ENCODE assay signal across 24 mouse cellular contexts in genomic region chr13:52836231-52836630, GRCm38 (mm10).
DNase-seq lines count a peak whose midpoint lies in the region; ATAC-seq and TF ChIP-seq lines count a peak whose summit lies in the region.
"Had no signal": no experiment of that assay in that cellular context is flagged by ENCODE, and none has a peak within 500 bp of the region (broad histone marks: within the 10 kb centered on the region; RNA-seq: fewer than 3 reads in every experiment).

No protein-coding gene starts in this region.

- H3K36me3 ChIP-seq in liver, postnatal 0 days (replicated peaks; ENCODE audit: insufficient read depth, low read length), result peaks cover 19% of the 10 kb centered on the region
- no peaks in the 10 kb centered on the region; the same call in 1 of the 2 replicates for H3K36me3 ChIP-seq in liver, embryonic 11.5 days (ENCODE audit: control insufficient read depth, insufficient read depth, low read length)
- H3K36me3 ChIP-seq in midbrain, postnatal 0 days (ENCODE audit: insufficient read depth, low read length), result peaks cover 20% of the 10 kb centered on the region; the same call in 1 of the 2 replicates
- H3K36me3 ChIP-seq in intestine, postnatal 0 days (ENCODE audit: control insufficient read depth, insufficient read depth), result peaks cover 27% of the 10 kb centered on the region; the same call in 1 of the 2 replicates

- no peaks in the 10 kb centered on the region for H3K9me3 ChIP-seq in liver, postnatal 0 days (ENCODE audit: low read length)
- no peaks in the 10 kb centered on the region for H3K9me3 ChIP-seq in liver, embryonic 11.5 days (ENCODE audit: control insufficient read depth, low read length)
- H3K9me3 ChIP-seq in midbrain, postnatal 0 days (ENCODE audit: low read length), result no peaks in the 10 kb centered on the region
- no peaks in the 10 kb centered on the region for H3K9me3 ChIP-seq in intestine, postnatal 0 days (ENCODE audit: control insufficient read depth)
- H3K9me3 ChIP-seq: embryonic facial prominence, embryonic 10.5 days; embryonic facial prominence, embryonic 12.5 days; forebrain, embryonic 10.5 days; forebrain, embryonic 12.5 days had no signal

- H3K27me3 ChIP-seq in liver, postnatal 0 days (ENCODE audit: insufficient read depth, low read length), result no peaks in the 10 kb centered on the region
- no peaks in the 10 kb centered on the region for H3K27me3 ChIP-seq in liver, embryonic 11.5 days (replicated peaks; ENCODE audit: control insufficient read depth, insufficient read depth, low read length)
- H3K27me3 ChIP-seq in midbrain, postnatal 0 days (ENCODE audit: insufficient read depth, low read length), result no peaks in the 10 kb centered on the region
- H3K27me3 ChIP-seq in intestine, postnatal 0 days (replicated peaks; ENCODE audit: control insufficient read depth, insufficient read depth, low read length), result no peaks in the 10 kb centered on the region
- H3K27me3 ChIP-seq: CH12.LX; embryonic facial prominence, embryonic 12.5 days; forebrain, embryonic 12.5 days; Patski had no signal

- H3K4me3 ChIP-seq in liver, postnatal 0 days (ENCODE audit: low read depth, low read length), result no peak overlapping the region
- H3K4me3 ChIP-seq in liver, embryonic 11.5 days (ENCODE audit: low read depth, low read length), result no peak overlapping the region
- no peak overlapping the region for H3K4me3 ChIP-seq in midbrain, postnatal 0 days (ENCODE audit: low read depth, low read length)
- H3K4me3 ChIP-seq in intestine, postnatal 0 days (ENCODE audit: low read depth, low read length), result no peak overlapping the region
- H3K4me3 ChIP-seq: embryonic facial prominence, embryonic 10.5 days; embryonic facial prominence, embryonic 12.5 days; forebrain, embryonic 10.5 days; forebrain, embryonic 12.5 days had no signal

- H3K4me2 ChIP-seq in liver, postnatal 0 days (ENCODE audit: low read depth, low read length), result no peak overlapping the region
- no peak overlapping the region for H3K4me2 ChIP-seq in liver, embryonic 11.5 days
- H3K4me2 ChIP-seq in midbrain, postnatal 0 days (ENCODE audit: low read depth, low read length, poor library complexity, severe bottlenecking), result no peak overlapping the region
- H3K4me2 ChIP-seq in intestine, postnatal 0 days (replicated peaks; ENCODE audit: low read depth), result no peak overlapping the region
- H3K4me2 ChIP-seq: embryonic facial prominence, embryonic 12.5 days; forebrain, embryonic 12.5 days had no signal

- ATAC-seq in liver, postnatal 0 days, result no peak
- no peak for ATAC-seq in liver, embryonic 11.5 days (replicated peaks; ENCODE audit: low FRiP score)
- ATAC-seq in megakaryocyte, adult 5-6 weeks (ENCODE audit: poor library complexity, severe bottlenecking), result peak; percentile 36; the same call in 1 of the 2 replicates
- no peak for ATAC-seq in midbrain, postnatal 0 days (ENCODE audit: low FRiP score)
- no peak for ATAC-seq in intestine, postnatal 0 days
- ATAC-seq: activated CD4-positive, CD25-positive, alpha-beta regulatory T cell, adult 4 months; CD4-positive, CD25-positive, alpha-beta regulatory T cell, adult 4 months; forebrain, embryonic 14.5 days; forebrain, embryonic 16.5 days; Patski had no signal

- TF ChIP-seq EP300 in liver, postnatal 0 days (IDR thresholded peaks at IDR 0.05; ENCODE audit: low read depth), result peak; percentile 34; the same call in 1 of the 2 replicates

- no peak for TF ChIP-seq CTCF in liver, postnatal 0 days (IDR thresholded peaks at IDR 0.05; ENCODE audit: low read depth)
- no peak for TF ChIP-seq CTCF in midbrain, postnatal 0 days (IDR thresholded peaks at IDR 0.05)
- no peak for TF ChIP-seq CTCF in intestine, postnatal 0 days (IDR thresholded peaks at IDR 0.05; ENCODE audit: low read depth)

- H3K9ac ChIP-seq in liver, postnatal 0 days (replicated peaks), result no peak overlapping the region
- no peak overlapping the region for H3K9ac ChIP-seq in liver, embryonic 11.5 days (ENCODE audit: low read depth, low read length)
- H3K9ac ChIP-seq in midbrain, postnatal 0 days (replicated peaks; ENCODE audit: low read length, poor library complexity, severe bottlenecking), result no peak overlapping the region
- H3K9ac ChIP-seq in intestine, postnatal 0 days (ENCODE audit: low read depth, low read length), result no peak overlapping the region
- H3K9ac ChIP-seq: embryonic facial prominence, embryonic 12.5 days; forebrain, embryonic 12.5 days had no signal

- no peak for DNase-seq in liver, postnatal 0 days
- no peak for DNase-seq in liver, embryonic 11.5 days (ENCODE audit: low spot score)
- no peak for DNase-seq in midbrain, postnatal 0 days (ENCODE audit: low spot score)
- DNase-seq: adrenal gland, adult 8-10 months; adrenal gland, postnatal 14 days; adrenal gland, postnatal 36 days; B cell, adult 2 months; cerebellum, adult 11-12 months; cerebellum, adult 2 months; cerebellum, adult 9-10 months; cerebellum, postnatal 10 days; cerebellum, postnatal 25 days had no signal

- peaks cover 19% of the 10 kb centered on the region for H3K4me1 ChIP-seq in liver, postnatal 0 days (ENCODE audit: insufficient read depth)
- H3K4me1 ChIP-seq in liver, embryonic 11.5 days (replicated peaks; ENCODE audit: control insufficient read depth, insufficient read depth, low read length), result peaks cover 15% of the 10 kb centered on the region
- H3K4me1 ChIP-seq in midbrain, postnatal 0 days (ENCODE audit: insufficient read depth, low read length), result no peaks in the 10 kb centered on the region
- peaks cover 6% of the 10 kb centered on the region; the same call in 1 of the 2 replicates for H3K4me1 ChIP-seq in intestine, postnatal 0 days (replicated peaks; ENCODE audit: control insufficient read depth, insufficient read depth, low read length)
- H3K4me1 ChIP-seq: embryonic facial prominence, embryonic 12.5 days had no signal

- WGBS in liver, postnatal 0 days (ENCODE audit: insufficient replicate concordance), result 77% methylated on average over 8 of the region's 8 CpGs
- 80% methylated on average over 8 of the region's 8 CpGs for WGBS in liver, embryonic 11.5 days
- WGBS in midbrain, postnatal 0 days, result 92% methylated on average over 8 of the region's 8 CpGs
- WGBS in intestine, postnatal 0 days, result 93% methylated on average over 8 of the region's 8 CpGs

- H3K27ac ChIP-seq in liver, postnatal 0 days (ENCODE audit: low read depth), result no peak overlapping the region
- H3K27ac ChIP-seq in liver, embryonic 11.5 days (ENCODE audit: low read depth, low read length), result no peak overlapping the region
- no peak overlapping the region for H3K27ac ChIP-seq in midbrain, postnatal 0 days (ENCODE audit: low read depth, low read length)
- no peak overlapping the region for H3K27ac ChIP-seq in intestine, postnatal 0 days (ENCODE audit: low read depth, low read length)
- H3K27ac ChIP-seq: embryonic facial prominence, embryonic 10.5 days; embryonic facial prominence, embryonic 12.5 days; forebrain, embryonic 10.5 days; forebrain, embryonic 12.5 days had no signal
